Comparison of ENCODE assay signal across 17 mouse cellular contexts in the genomic region with DNA sequence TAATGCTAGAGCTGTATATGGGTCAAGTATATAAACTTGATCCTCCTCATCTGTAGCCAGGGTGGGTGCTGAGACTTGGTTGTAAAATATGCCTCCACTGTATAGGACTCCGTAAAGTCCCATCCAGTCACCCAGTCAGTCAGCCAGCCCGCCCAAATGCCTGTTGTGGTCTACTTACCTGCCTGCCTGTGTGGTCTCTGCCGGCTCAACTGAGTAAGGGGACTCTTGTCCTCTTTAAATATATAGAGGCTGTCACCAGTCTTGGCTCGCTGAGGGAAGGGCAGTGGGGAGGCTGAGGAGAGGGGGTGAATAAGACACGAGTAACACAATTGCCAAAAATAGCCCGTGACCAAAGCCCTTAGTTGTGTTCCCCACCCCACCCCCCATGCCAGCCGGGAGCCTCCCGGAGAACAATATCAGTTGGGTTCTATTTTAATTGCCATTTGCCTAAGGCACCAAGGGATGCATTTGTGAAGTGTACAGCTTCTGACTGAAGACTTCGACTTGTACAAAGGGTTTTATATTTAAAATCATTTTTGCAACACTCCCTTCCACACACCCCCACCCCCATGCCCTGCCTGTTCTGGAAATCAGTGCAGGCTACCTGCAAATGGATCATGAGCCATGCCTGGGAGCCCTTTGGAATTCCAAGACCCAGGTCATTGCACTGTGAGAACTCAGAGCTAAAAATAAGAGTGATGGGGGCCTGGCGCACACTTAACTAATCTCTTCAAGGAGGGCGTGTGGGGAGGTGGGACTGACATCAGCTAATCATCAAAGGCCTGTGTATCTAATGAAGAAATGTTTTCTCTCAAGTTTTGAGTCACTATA. TPM values are rescaled to one million over a fixed set of nuclear protein-coding genes. Genes with fewer than 3 reads are reported as not detected.
DNase-seq lines count a peak whose midpoint lies in the region; ATAC-seq and TF ChIP-seq lines count a peak whose summit lies in the region.
"Had no signal": no experiment of that assay in that cellular context is flagged by ENCODE, and none has a peak within 500 bp of the region (broad histone marks: within the 10 kb centered on the region; RNA-seq: fewer than 3 reads in every experiment).

A gene (minus strand): TSS at position 214 of the 831 bp plus-strand sequence.

- H3K4me3 ChIP-seq in liver, adult 2 months (ENCODE audit: insufficient read depth, low read depth, low read length), result no peak within 1 kb of the TSS
- no peak within 1 kb of the TSS for H3K4me3 ChIP-seq in embryonic facial prominence, embryonic 15.5 days (replicated peaks)
- no peak within 1 kb of the TSS for H3K4me3 ChIP-seq in limb, embryonic 10.5 days
- no peak within 1 kb of the TSS for H3K4me3 ChIP-seq in forebrain, embryonic 13.5 days
- no peak within 1 kb of the TSS for H3K4me3 ChIP-seq in kidney, adult 2 months (ENCODE audit: insufficient read depth, low read depth, low read length)
- H3K4me3 ChIP-seq: embryonic facial prominence, embryonic 13.5 days; liver, embryonic 13.5 days; midbrain, embryonic 10.5 days had no signal

- H3K79me2 ChIP-seq in liver, adult 2 months (ENCODE audit: control insufficient read depth, insufficient read depth, low read length), result no peaks in the 10 kb centered on the region

- DNase-seq in liver, adult 2 months (ENCODE audit: extremely low read depth, low read depth, low spot score), result no peak
- DNase-seq in liver, result no peak
- peak; percentile 69 to 77 for DNase-seq in heart, adult 9 months (ENCODE audit: low spot score in 2 of 2)
- no peak for DNase-seq in limb, embryonic 10.5 days (ENCODE audit: low spot score)
- no peak for DNase-seq in kidney, adult 2 months
- no peak for DNase-seq in cerebellum, adult 9-10 months
- DNase-seq: adrenal gland, adult 2 months; B cell, adult 2 months; cerebellum, adult 11-12 months; liver, embryonic 13.5 days had no signal

- no peaks in the 10 kb centered on the region for H3K27me3 ChIP-seq in liver, adult 2 months (ENCODE audit: control insufficient read depth, insufficient read depth, low read length)
- no peaks in the 10 kb centered on the region for H3K27me3 ChIP-seq in embryonic facial prominence, embryonic 15.5 days
- no peaks in the 10 kb centered on the region for H3K27me3 ChIP-seq in limb, embryonic 10.5 days (ENCODE audit: low read depth, poor library complexity, severe bottlenecking)
- no peaks in the 10 kb centered on the region for H3K27me3 ChIP-seq in forebrain, embryonic 13.5 days
- no peaks in the 10 kb centered on the region for H3K27me3 ChIP-seq in kidney, adult 2 months (replicated peaks; ENCODE audit: control insufficient read depth, insufficient read depth, low read length)
- H3K27me3 ChIP-seq: embryonic facial prominence, embryonic 13.5 days; liver, embryonic 13.5 days had no signal

- TF ChIP-seq CTCF in liver, adult 2 months (IDR thresholded peaks at IDR 0.05; ENCODE audit: low read depth, low read length), result no peak
- TF ChIP-seq CTCF in kidney, adult 2 months (conservative IDR thresholded peaks at IDR 0.05; ENCODE audit: insufficient read depth, insufficient read length, low read depth, low read length), result no peak

- H3K36me3 ChIP-seq in liver, adult 2 months (ENCODE audit: control insufficient read depth, insufficient read depth, low read length), result no peaks in the 10 kb centered on the region
- no peaks in the 10 kb centered on the region for H3K36me3 ChIP-seq in embryonic facial prominence, embryonic 15.5 days
- no peaks in the 10 kb centered on the region for H3K36me3 ChIP-seq in limb, embryonic 10.5 days
- no peaks in the 10 kb centered on the region for H3K36me3 ChIP-seq in forebrain, embryonic 13.5 days (ENCODE audit: poor library complexity, severe bottlenecking)
- H3K36me3 ChIP-seq in kidney, adult 2 months (ENCODE audit: control insufficient read depth, insufficient read depth, low read length), result no peaks in the 10 kb centered on the region
- H3K36me3 ChIP-seq: embryonic facial prominence, embryonic 13.5 days; liver, embryonic 13.5 days; midbrain, embryonic 10.5 days had no signal

- WGBS in liver, adult 2 months, result 79% methylated on average over 11 of the region's 11 CpGs
- 33% methylated on average over 11 of the region's 11 CpGs for WGBS in embryonic facial prominence, embryonic 15.5 days
- WGBS in limb, embryonic 10.5 days, result 67% methylated on average over 11 of the region's 11 CpGs
- WGBS in forebrain, embryonic 13.5 days, result 45% methylated on average over 11 of the region's 11 CpGs
- WGBS in kidney, adult 2 months, result 62% methylated on average over 11 of the region's 11 CpGs

- no peak within 1 kb of the TSS for H3K27ac ChIP-seq in liver, adult 2 months (replicated peaks; ENCODE audit: insufficient read depth, low read depth, low read length)
- H3K27ac ChIP-seq in embryonic facial prominence, embryonic 15.5 days (replicated peaks), result no peak within 1 kb of the TSS
- H3K27ac ChIP-seq in limb, embryonic 10.5 days, result peak within 1 kb of the TSS; percentile 58
- H3K27ac ChIP-seq in forebrain, embryonic 13.5 days, result no peak within 1 kb of the TSS
- H3K27ac ChIP-seq in kidney, adult 2 months (ENCODE audit: insufficient read depth, low read depth, low read length), result no peak within 1 kb of the TSS
- H3K27ac ChIP-seq: embryonic facial prominence, embryonic 13.5 days; liver, embryonic 13.5 days; midbrain, embryonic 10.5 days had no signal

- no peak for TF ChIP-seq POLR2A in liver, adult 2 months (IDR thresholded peaks at IDR 0.05; ENCODE audit: extremely low read depth, insufficient read depth, low read length)
- no peak for TF ChIP-seq POLR2A in kidney, adult 2 months (IDR thresholded peaks at IDR 0.05; ENCODE audit: low read depth, low read length)

- H3K4me2 ChIP-seq in embryonic facial prominence, embryonic 15.5 days (replicated peaks), result no peak within 1 kb of the TSS
- H3K4me2 ChIP-seq in forebrain, embryonic 13.5 days, result no peak within 1 kb of the TSS
- H3K4me2 ChIP-seq: embryonic facial prominence, embryonic 13.5 days; liver, embryonic 13.5 days had no signal

- 0 out of 2 replicates have a peak, but pooled peaks have one; percentile 51 for ATAC-seq in embryonic facial prominence, embryonic 15.5 days (ENCODE audit: insufficient number of reproducible peaks, low FRiP score, low TSS enrichment, low read depth)
- ATAC-seq in forebrain, embryonic 13.5 days, result no peak
- ATAC-seq: intestine, embryonic 16.5 days had no signal

- peaks cover 15% of the 10 kb centered on the region for H3K4me1 ChIP-seq in liver, adult 2 months (ENCODE audit: control insufficient read depth, insufficient read depth, low read length)
- H3K4me1 ChIP-seq in embryonic facial prominence, embryonic 15.5 days, result no peaks in the 10 kb centered on the region
- H3K4me1 ChIP-seq in limb, embryonic 10.5 days, result peaks cover 26% of the 10 kb centered on the region
- H3K4me1 ChIP-seq in forebrain, embryonic 13.5 days, result no peaks in the 10 kb centered on the region
- H3K4me1 ChIP-seq in kidney, adult 2 months (ENCODE audit: control insufficient read depth, insufficient read depth, low read length), result no peaks in the 10 kb centered on the region

- no peak within 1 kb of the TSS for H3K9ac ChIP-seq in liver, adult 2 months (ENCODE audit: low read depth, low read length)
- no peak within 1 kb of the TSS for H3K9ac ChIP-seq in embryonic facial prominence, embryonic 15.5 days
- H3K9ac ChIP-seq in forebrain, embryonic 13.5 days, result no peak within 1 kb of the TSS
- H3K9ac ChIP-seq: embryonic facial prominence, embryonic 13.5 days; liver, embryonic 13.5 days had no signal

- H3K9me3 ChIP-seq in embryonic facial prominence, embryonic 15.5 days (replicated peaks), result no peaks in the 10 kb centered on the region
- no peaks in the 10 kb centered on the region for H3K9me3 ChIP-seq in limb, embryonic 10.5 days (replicated peaks)
- H3K9me3 ChIP-seq in forebrain, embryonic 13.5 days (replicated peaks), result no peaks in the 10 kb centered on the region
- H3K9me3 ChIP-seq: embryonic facial prominence, embryonic 13.5 days; liver, embryonic 13.5 days; midbrain, embryonic 10.5 days had no signal

RNA-seq across cellular contexts. Expression of the gene that starts here (rescaled TPM):
- total RNA-seq in liver, adult 2 months (2014; rRNA removed), result 16.8 and 44.6 TPM in 2 replicates
- 10.9 and 11.4 TPM in 2 replicates for polyA plus RNA-seq in liver, adult 2 months (2012; rRNA removed)
- polyA plus RNA-seq in embryonic facial prominence, embryonic 15.5 days (2015; fragmentation: Nextera tagmentation; extraction: Ambion mirVana), result 101 and 131 TPM in 2 replicates
- polyA plus RNA-seq in limb, embryonic 10.5 days (2016; fragmentation: Nextera tagmentation; extraction: Ambion mirVana), result 0.87 and 1.5 TPM in 2 replicates
- polyA plus RNA-seq in forebrain, embryonic 13.5 days (2015; fragmentation: Nextera tagmentation; extraction: Ambion mirVana), result 0.77 TPM in 1 of 2 replicates, not detected in the other
- polyA plus RNA-seq in kidney, adult 2 months (2012; rRNA removed), result 5.1 TPM in 1 of 2 replicates, not detected in the other
- total RNA-seq: adrenal gland, adult 2 months; layer of hippocampus, adult 8-10 months had no signal
- polyA plus RNA-seq: adrenal gland, adult 2 months; small intestine, adult 2 months had no signal

Comparison
In these comparisons a context has a peak if more than half of its experiments do, and no peak if none do; other contexts are left out.
1. DNase-seq: peak in heart, adult 9 months (2 of 2); none in liver, adult 2 months (single experiment), liver (single experiment), limb, embryonic 10.5 days (single experiment), kidney, adult 2 months (single experiment) and cerebellum, adult 9-10 months (single experiment).